Comparison of ENCODE assay signal across 8 mouse cellular contexts in the genomic region with DNA sequence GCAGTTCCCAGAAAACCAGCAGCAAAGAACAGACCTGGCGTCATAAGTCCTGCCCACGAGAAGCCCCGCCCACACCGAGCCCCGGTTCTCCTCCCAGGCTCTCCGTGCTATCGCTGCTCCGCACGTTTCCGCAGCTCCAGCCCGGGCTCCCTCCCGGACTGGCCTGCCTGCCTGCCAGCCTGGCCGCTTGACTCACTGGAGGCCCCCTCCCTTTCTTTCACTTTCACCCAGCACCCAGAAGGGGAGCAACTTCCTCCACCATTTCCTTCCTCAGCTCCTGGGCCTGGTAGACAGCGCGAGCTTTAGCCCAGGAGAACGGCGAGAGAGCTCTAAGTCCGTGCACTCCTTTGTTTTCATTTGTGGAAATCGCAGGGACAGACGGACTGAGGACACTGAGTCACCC. TPM values are rescaled to one million over a fixed set of nuclear protein-coding genes. Genes with fewer than 3 reads are reported as not detected.
DNase-seq lines count a peak whose midpoint lies in the region; ATAC-seq and TF ChIP-seq lines count a peak whose summit lies in the region.

No protein-coding gene starts in this region.

- peak overlapping the region; percentile 39 for H3K4me3 ChIP-seq in hindbrain, postnatal 0 days (ENCODE audit: low read length)

- peaks cover 37% of the 10 kb centered on the region for H3K4me1 ChIP-seq in hindbrain, postnatal 0 days (ENCODE audit: insufficient read depth, low read length)

- TF ChIP-seq CTCF in hindbrain, postnatal 0 days (IDR thresholded peaks at IDR 0.05; ENCODE audit: low read depth): peak; percentile 29; the same call in 1 of the 2 replicates

- 1% methylated on average over 20 of the region's 20 CpGs for WGBS in hindbrain, postnatal 0 days

- H3K36me3 ChIP-seq in hindbrain, postnatal 0 days (ENCODE audit: insufficient read depth, low read length): peaks cover 16% of the 10 kb centered on the region

- peak overlapping the region; percentile 53 for H3K9ac ChIP-seq in hindbrain, postnatal 0 days (replicated peaks; ENCODE audit: low read length)

- ATAC-seq in hindbrain, postnatal 0 days: peak; percentile 81
- ATAC-seq in megakaryocyte progenitor cell, adult 5-6 weeks (replicated peaks; ENCODE audit: poor library complexity): peak; percentile 79

- peak overlapping the region; percentile 70 for H3K4me2 ChIP-seq in hindbrain, postnatal 0 days (ENCODE audit: low read depth, low read length)

- no peaks in the 10 kb centered on the region for H3K9me3 ChIP-seq in hindbrain, postnatal 0 days (ENCODE audit: low read length)

- H3K27ac ChIP-seq in hindbrain, postnatal 0 days: peak overlapping the region; percentile 88

- H3K27me3 ChIP-seq in hindbrain, postnatal 0 days (ENCODE audit: insufficient read depth, low read length): no peaks in the 10 kb centered on the region

- intact Hi-C loops in left cerebral cortex, postnatal 10 days (cut with DNase I): no loop called here

- peak; percentile 78 for DNase-seq in ZHBTc4 (ENCODE audit: low read depth, low spot score)
- DNase-seq in cerebellum, postnatal 36 days: peak; percentile 78 to 83
- peak; percentile 87 for DNase-seq in gastrocnemius, adult 18-20 months (ENCODE audit: low spot score)
- peak; percentile 82 for DNase-seq in hindbrain, postnatal 0 days (ENCODE audit: low spot score)
- DNase-seq in left cerebral cortex, postnatal 10 days (ENCODE audit: extremely low spot score in 1 of 2, low spot score in 2 of 2): peak; percentile 73 to 91
- peak; percentile 83 for DNase-seq in right cerebral cortex, postnatal 14 days
- peak; percentile 83 to 84 for DNase-seq in urinary bladder, postnatal 4 days (ENCODE audit: low spot score in 2 of 2)

RNA-seq across cellular contexts. Expression of a gene that starts 27.4 kb away (rescaled TPM):
- under 1 TPM in 1 of 2 experiments, not detected in 1; 0.11 TPM for total RNA-seq in gastrocnemius, adult 18-20 months (2021)
- total RNA-seq in hindbrain, postnatal 0 days (2014; rRNA removed): 2.5 and 3.8 TPM in 2 replicates
- polyA plus RNA-seq in hindbrain, postnatal 0 days (2015; fragmentation: Nextera tagmentation; extraction: Ambion mirVana): 4.2 and 4.5 TPM in 2 replicates
- total RNA-seq in left cerebral cortex, postnatal 10 days (2021): 1 to 10 TPM; 7.0 to 8.5 TPM
- 0.15 TPM in 2 replicates for total RNA-seq in megakaryocyte progenitor cell, adult 5-6 weeks (2015)
- total RNA-seq in megakaryocyte progenitor cell, adult 5-6 weeks (2017): 0.24 and 0.62 TPM in 2 replicates

RNA-seq across cellular contexts. Expression of a gene that starts 43.0 kb away (rescaled TPM):
- 10 to 100 TPM in 1 of 2 experiments, 1 to 10 TPM in 1; 6.9 to 10.9 TPM for total RNA-seq in gastrocnemius, adult 18-20 months (2021)
- total RNA-seq in hindbrain, postnatal 0 days (2014; rRNA removed): 9.3 and 11.5 TPM in 2 replicates
- polyA plus RNA-seq in hindbrain, postnatal 0 days (2015; fragmentation: Nextera tagmentation; extraction: Ambion mirVana): 2.7 and 3.0 TPM in 2 replicates
- total RNA-seq in left cerebral cortex, postnatal 10 days (2021): 10 to 100 TPM; 12.3 to 13.5 TPM
- 13.7 and 14.1 TPM in 2 replicates for total RNA-seq in megakaryocyte progenitor cell, adult 5-6 weeks (2015)
- total RNA-seq in megakaryocyte progenitor cell, adult 5-6 weeks (2017): 11.5 and 15.2 TPM in 2 replicates

Comparison
In these comparisons a context has a peak if more than half of its experiments do, and no peak if none do; other contexts are left out.
1. Peak in every context shown above with its lines: DNase-seq, ATAC-seq, H3K4me3 ChIP-seq and H3K27ac ChIP-seq.